Mouse (Mus musculus): ENCODE results near the gene Rapgef1.

DNA sequence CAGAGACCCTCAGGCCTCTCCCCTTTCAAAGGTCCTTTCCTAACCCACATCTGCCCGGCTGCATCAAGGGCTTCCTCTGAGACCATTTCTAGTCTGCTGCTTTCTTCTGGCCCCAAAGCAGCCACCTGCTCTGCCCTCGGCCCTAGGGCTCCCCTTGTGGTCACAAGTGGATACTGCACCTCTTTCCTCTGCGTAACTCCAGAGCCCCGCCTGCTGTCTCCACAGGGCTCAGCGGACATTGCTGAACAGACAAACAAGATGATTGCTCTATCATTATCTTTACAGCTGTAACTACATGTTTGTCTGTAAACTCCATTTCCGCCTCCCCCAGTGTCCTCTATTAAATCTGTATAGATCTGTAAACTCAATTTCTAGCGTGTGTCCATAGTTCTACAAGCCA lies 37.1 kb upstream of the Rapgef1 start:
- TF ChIP-seq CTCF (IDR thresholded peaks at IDR 0.05; ENCODE audit: borderline replicate concordance, control insufficient read depth, extremely low read depth, insufficient read depth, low read length, poor library complexity) (peak; percentile 97), POLR2A (IDR thresholded peaks at IDR 0.05; ENCODE audit: control insufficient read depth, extremely low read depth, insufficient read depth, low read length, poor library complexity) (no peak)

Data from thymus, adult 2 months (tissue).